Mouse (Mus musculus) liver, postnatal 0 days (tissue): ENCODE data around the gene Grifin. TPM values are rescaled to one million over a fixed set of nuclear protein-coding genes. Genes with fewer than 3 reads are reported as not detected.
A peak's percentile ranks its signal among the peaks of the same experiment; 100 is the strongest.

Source experiments
- ATAC-seq: fragments of 200-750 bp; cut with Nextera tagmentation; 2 replicates; pipeline ENCODE4 v1.8.0; 2017; ENCODE audit warnings: mild to moderate bottlenecking, moderate library complexity
- DNase-seq: peaks from one replicate; pipeline ENCODE4 v3.0.0-alpha.2; 2016
- H3K27ac ChIP-seq: fragments of 300-500 bp; sonication (generic); 2 replicates; pipeline ENCODE4 v1.5.1; 2014; ENCODE audit warnings: antibody characterized with exemption, moderate library complexity, mild to moderate bottlenecking, low read depth
- H3K27me3 ChIP-seq: fragments of 300-500 bp; sonication (generic); 2 replicates; pipeline ENCODE4 v1.6.1; 2014; ENCODE audit warnings: low read length, control low read depth, mixed read lengths; ENCODE audit not compliant: insufficient read depth
- H3K36me3 ChIP-seq: fragments of 300-500 bp; sonication (generic); replicated peaks from 2 replicates; pipeline ENCODE4 v1.6.1; 2014; ENCODE audit warnings: mild to moderate bottlenecking, control low read depth, low read length, moderate library complexity, mixed read lengths; ENCODE audit not compliant: insufficient read depth
- H3K4me1 ChIP-seq: fragments of 300-500 bp; sonication (generic); 2 replicates; pipeline ENCODE4 v1.6.1; 2014; ENCODE audit warnings: antibody characterized with exemption, mild to moderate bottlenecking, control low read depth; ENCODE audit not compliant: insufficient read depth
- H3K4me2 ChIP-seq: fragments of 300-500 bp; sonication (generic); 2 replicates; pipeline ENCODE4 v1.6.1; 2014; ENCODE audit warnings: low read depth, mild to moderate bottlenecking, low read length, moderate library complexity, mixed read lengths
- H3K4me3 ChIP-seq: fragments of 300-500 bp; sonication (generic); 2 replicates; pipeline ENCODE4 v1.5.1; 2014; ENCODE audit warnings: low read depth, low read length
- H3K9ac ChIP-seq: fragments of 300-500 bp; sonication (generic); replicated peaks from 2 replicates; pipeline ENCODE4 v1.6.1; 2014; ENCODE audit warnings: mild to moderate bottlenecking, moderate library complexity
- H3K9me3 ChIP-seq: fragments of 300-500 bp; sonication (generic); 2 replicates; pipeline ENCODE4 v1.6.1; 2016; ENCODE audit warnings: mild to moderate bottlenecking, control low read depth, low read length, mixed read lengths
- CTCF ChIP-seq: sonication (generic); IDR thresholded peaks from 2 replicates; pipeline ENCODE4 v1.5.1; 2016; ENCODE audit warnings: antibody characterized with exemption, low read depth
- EP300 ChIP-seq: IDR thresholded peaks from 2 replicates; pipeline ENCODE4 v1.6.1; 2016; ENCODE audit warnings: antibody characterized with exemption, low read depth, mild to moderate bottlenecking
- WGBS: fragments of 180-500 bp; shearing (Covaris S2); extraction: QIAGEN DNeasy Blood & Tissue Kit; methylation state at CpG from one replicate; pipeline ENCODE4 v1.1.7; 2014; ENCODE audit not compliant: insufficient replicate concordance; 5-methylcytosine and 5-hydroxymethylcytosine counted together
- polyA plus RNA-seq: library from polyadenylated mRNA; unstranded; fragments of >200 nt; fragmentation: Nextera tagmentation; extraction: Ambion mirVana; gene quantifications from 2 replicates; pipeline ENCODE4 v1.2.1, GENCODE M21; 2015

Gene Grifin
- polyA plus RNA-seq, 1 experiment from 2014 or later: not detected

GRCm38 (mm10) chr5:140571201-140571600 is 6.3 kb upstream of the Grifin start:
- DNase-seq: no peak
- H3K27ac ChIP-seq: no peak overlapping the region
- H3K4me1 ChIP-seq: peaks cover 14% of the 10 kb centered on the region; the same call in 1 of the 2 replicates
- no peak overlapping the region for H3K4me2 ChIP-seq
- 78% methylated on average over 4 of the region's 4 CpGs for WGBS
- no peak overlapping the region for H3K9ac ChIP-seq
- H3K9me3 ChIP-seq: no peaks in the 10 kb centered on the region
- no peaks in the 10 kb centered on the region for H3K27me3 ChIP-seq
- H3K36me3 ChIP-seq: no peaks in the 10 kb centered on the region
- H3K4me3 ChIP-seq: no peak overlapping the region
- TF ChIP-seq EP300: no peak
- TF ChIP-seq CTCF: no peak
- no peak for ATAC-seq

GRCm38 (mm10) chr5:140570223-140570870 is 5.5 kb upstream of the Grifin start:
- peaks cover 13% of the 10 kb centered on the region; the same call in 1 of the 2 replicates for H3K4me1 ChIP-seq
- WGBS: 88% methylated on average over 13 of the region's 13 CpGs
- no peaks in the 10 kb centered on the region for H3K27me3 ChIP-seq
- H3K9me3 ChIP-seq: no peaks in the 10 kb centered on the region
- DNase-seq (no peak), ATAC-seq (no peak)
- no peak overlapping the region for H3K4me3 ChIP-seq
- H3K36me3 ChIP-seq: no peaks in the 10 kb centered on the region
- H3K4me2 ChIP-seq: no peak overlapping the region
- H3K9ac ChIP-seq: no peak overlapping the region
- H3K27ac ChIP-seq: no peak overlapping the region
- TF ChIP-seq CTCF: no peak
- TF ChIP-seq EP300: no peak

DNA sequence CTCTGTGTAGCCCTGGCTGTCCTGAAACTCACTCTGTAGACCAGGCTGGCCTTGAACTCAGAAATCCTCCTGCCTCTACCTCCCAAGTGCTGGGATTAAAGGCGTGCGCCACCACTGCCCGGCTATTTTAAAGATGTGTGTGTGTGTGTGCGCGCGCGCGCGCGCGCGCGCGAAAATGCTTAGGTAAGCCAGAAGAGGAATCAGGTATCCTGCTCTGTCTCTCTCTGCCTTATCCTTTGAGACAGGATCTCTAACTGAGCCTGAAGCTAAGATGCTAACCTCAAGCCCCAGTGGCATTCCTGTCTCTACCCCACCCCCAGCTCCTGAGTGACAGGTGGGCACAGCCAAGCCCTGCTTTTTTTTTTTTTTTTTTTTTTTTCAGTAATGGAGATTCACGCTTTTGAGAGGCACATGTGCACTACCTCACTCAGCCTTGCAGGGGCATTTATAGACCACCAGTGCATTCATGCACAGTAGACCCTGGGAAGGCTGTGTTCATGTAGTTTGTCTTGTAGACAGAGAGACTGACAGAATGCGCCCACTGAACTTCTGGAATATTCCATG is 4.2 kb upstream of the Grifin start:
- Histone ChIP-seq H3K4me2 (no peak overlapping the region), H3K27ac (no peak overlapping the region), H3K4me1 (peaks cover 13% of the 10 kb centered on the region; the same call in 1 of the 2 replicates), H3K9ac (no peak overlapping the region), H3K27me3 (no peaks in the 10 kb centered on the region), H3K9me3 (no peaks in the 10 kb centered on the region), H3K4me3 (no peak overlapping the region), H3K36me3 (no peaks in the 10 kb centered on the region)
- 84% methylated on average over 16 of the region's 16 CpGs for WGBS
- DNase-seq (no peak), ATAC-seq (no peak)
- no peak for TF ChIP-seq CTCF
- no peak for TF ChIP-seq EP300

- peak; percentile 51; the same call in 1 of the 2 replicates for ATAC-seq
- Histone ChIP-seq H3K36me3 (no peaks in the 10 kb centered on the region), H3K9ac (no peak overlapping the region), H3K9me3 (no peaks in the 10 kb centered on the region), H3K27ac (no peak overlapping the region), H3K27me3 (no peaks in the 10 kb centered on the region), H3K4me1 (peaks cover 13% of the 10 kb centered on the region; the same call in 1 of the 2 replicates), H3K4me3 (no peak overlapping the region), H3K4me2 (no peak overlapping the region)
- 29% methylated on average over 10 of the region's 10 CpGs for WGBS
- TF ChIP-seq EP300: no peak
- peak; percentile 95 for TF ChIP-seq CTCF
- peak; percentile 78 for DNase-seq
These were observed 3.6 kb upstream of the Grifin start for GRCm38 (mm10) chr5:140568321-140568970.

DNA sequence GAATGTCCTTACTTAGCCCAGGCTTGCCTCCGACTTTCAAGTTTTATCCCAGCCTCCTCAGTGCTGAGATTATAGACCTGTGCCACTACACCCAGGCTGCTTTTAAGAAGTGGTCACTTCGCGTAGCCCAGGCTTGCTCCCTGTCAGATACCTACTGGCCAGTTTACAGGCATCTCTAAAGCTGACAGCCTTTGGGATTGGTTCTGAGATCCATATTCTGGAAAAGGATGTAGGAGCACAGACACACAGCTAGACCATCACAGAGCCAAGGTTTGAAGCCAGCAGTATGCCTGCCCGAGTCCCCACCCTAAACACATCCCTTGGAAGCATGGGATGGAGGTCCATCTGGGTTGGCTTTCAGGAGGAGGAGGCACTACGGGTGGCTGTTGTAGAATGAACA is 2.9 kb upstream of the Grifin start:
- no peak overlapping the region for H3K4me2 ChIP-seq
- no peak for TF ChIP-seq CTCF
- no peak for TF ChIP-seq EP300
- no peak overlapping the region for H3K27ac ChIP-seq
- no peaks in the 10 kb centered on the region for H3K36me3 ChIP-seq
- H3K4me1 ChIP-seq: peaks cover 13% of the 10 kb centered on the region; the same call in 1 of the 2 replicates
- no peaks in the 10 kb centered on the region for H3K9me3 ChIP-seq
- DNase-seq (no peak), ATAC-seq (no peak)
- WGBS: 85% methylated on average over 5 of the region's 5 CpGs
- no peak overlapping the region for H3K4me3 ChIP-seq
- no peaks in the 10 kb centered on the region for H3K27me3 ChIP-seq
- H3K9ac ChIP-seq: no peak overlapping the region

GRCm38 (mm10) chr5:140567321-140567720 is 2.5 kb upstream of the Grifin start:
- H3K4me3 ChIP-seq: no peak overlapping the region
- DNase-seq (peak; percentile 69), ATAC-seq (0 out of 2 replicates have a peak, but pooled peaks have one; percentile 49)
- WGBS: 28% methylated on average over 11 of the region's 11 CpGs
- H3K36me3 ChIP-seq: no peaks in the 10 kb centered on the region
- TF ChIP-seq EP300 (no peak), CTCF (no peak)
- no peaks in the 10 kb centered on the region for H3K9me3 ChIP-seq
- H3K27ac ChIP-seq: no peak overlapping the region
- H3K27me3 ChIP-seq: no peaks in the 10 kb centered on the region
- peaks cover 13% of the 10 kb centered on the region; the same call in 1 of the 2 replicates for H3K4me1 ChIP-seq
- no peak overlapping the region for H3K4me2 ChIP-seq
- H3K9ac ChIP-seq: no peak overlapping the region
